14 mouse cellular contexts compared by ENCODE assay signal in the genomic region with DNA sequence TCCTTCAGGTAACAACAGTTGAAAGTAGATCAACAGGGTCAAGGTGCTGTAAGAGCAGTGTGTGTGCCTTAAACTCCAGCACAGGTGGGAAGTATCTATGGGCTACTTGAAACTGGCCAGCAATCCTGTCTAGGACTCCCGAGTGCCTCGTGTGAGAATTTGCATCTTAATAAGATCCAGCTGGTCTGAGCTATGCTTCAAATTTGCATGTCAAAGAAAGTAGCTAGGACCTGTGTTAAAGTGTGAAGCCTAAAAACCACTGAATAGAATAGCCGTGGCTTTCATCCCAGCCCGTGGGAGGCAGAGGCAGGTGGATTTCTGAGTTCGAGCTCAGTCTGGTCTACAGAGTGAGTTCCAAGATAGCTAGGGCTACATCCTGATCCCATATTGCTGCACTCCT. TPM values are rescaled to one million over a fixed set of nuclear protein-coding genes. Genes with fewer than 3 reads are reported as not detected.
"Had no signal": no experiment of that assay in that cellular context is flagged by ENCODE, and none has a peak within 500 bp of the region (broad histone marks: within the 10 kb centered on the region; RNA-seq: fewer than 3 reads in every experiment).

No protein-coding gene starts in this region.

- H3K9me3 ChIP-seq: limb, embryonic 13.5 days; liver, embryonic 13.5 days; midbrain, embryonic 13.5 days; neural tube, embryonic 15.5 days had no signal

- H3K27me3 ChIP-seq: midbrain, embryonic 13.5 days; neural tube, embryonic 15.5 days had no signal

- H3K27ac ChIP-seq: layer of hippocampus, adult 2 months; limb, embryonic 13.5 days; liver, embryonic 13.5 days; midbrain, embryonic 13.5 days; neural tube, embryonic 15.5 days had no signal

- H3K4me3 ChIP-seq: layer of hippocampus, adult 2 months; limb, embryonic 13.5 days; liver, embryonic 13.5 days; midbrain, embryonic 13.5 days; myocyte; neural tube, embryonic 15.5 days had no signal

- H3K36me3 ChIP-seq: limb, embryonic 13.5 days; liver, embryonic 13.5 days; midbrain, embryonic 13.5 days; neural tube, embryonic 15.5 days had no signal

- DNase-seq: kidney, postnatal 4 days; left cerebral cortex, postnatal 4 days; liver, embryonic 13.5 days; lung, adult 18-20 months had no signal

- ATAC-seq: midbrain, embryonic 13.5 days had no signal

- H3K4me1 ChIP-seq: limb, embryonic 13.5 days; midbrain, embryonic 13.5 days; neural tube, embryonic 15.5 days had no signal

- H3K9ac ChIP-seq: limb, embryonic 13.5 days; liver, embryonic 13.5 days; midbrain, embryonic 13.5 days; neural tube, embryonic 15.5 days had no signal

- H3K4me2 ChIP-seq: limb, embryonic 13.5 days; liver, embryonic 13.5 days; midbrain, embryonic 13.5 days; neural tube, embryonic 15.5 days had no signal

RNA-seq across cellular contexts. Expression of a gene that starts 1.7 kb away (rescaled TPM):
- total RNA-seq: layer of hippocampus, adult 2 months; layer of hippocampus, postnatal 10 days; left cerebral cortex, postnatal 4 days; megakaryocyte-erythroid progenitor cell, adult 5-6 weeks had no signal
- polyA plus RNA-seq: intestine, postnatal 0 days; limb, embryonic 13.5 days; liver, embryonic 13.5 days; midbrain, embryonic 13.5 days; myocyte; neural tube, embryonic 11.5 days; neural tube, embryonic 15.5 days; stomach, embryonic 16.5 days had no signal

RNA-seq across cellular contexts. Expression of a gene that starts 14.6 kb away (rescaled TPM):
- total RNA-seq: layer of hippocampus, adult 2 months; layer of hippocampus, postnatal 10 days; left cerebral cortex, postnatal 4 days had no signal
- polyA plus RNA-seq: myocyte had no signal
